Mouse (Mus musculus) erythroblast, embryonic 14.5 days (primary cell): ENCODE measurements around the gene Cep85l.

Experiments used
- GATA1 ChIP-seq: IDR thresholded peaks from 2 replicates; pipeline ENCODE4 v1.6.1; 2012; ENCODE audit warnings: low read length, inconsistent platforms, mixed read lengths
- TAL1 ChIP-seq: IDR thresholded peaks from 3 replicates; pipeline ENCODE4 v1.6.1; 2012; ENCODE audit warnings: low read length, inconsistent platforms, mixed read lengths

GRCm38 (mm10) chr10:53234683-53235082, 145.1 kb downstream of the Cep85l start:
- TF ChIP-seq GATA1, result no peak
- no peak for TF ChIP-seq TAL1
